Mouse (Mus musculus) myocyte (in vitro differentiated cells): ENCODE measurements at regions not wholly inside any gene's neighbourhood (a gene's known extent, or its start where the extent isn't known, plus 50 kb on each side); places are given as distances from the start of the nearest gene placed in this dataset.

Source experiments
- H3K27me3 ChIP-seq: one replicate; pipeline ENCODE4 v1.6.1; 2011; ENCODE audit not compliant: control insufficient read depth, insufficient read depth, insufficient read length
- H3K36me3 ChIP-seq: one replicate; pipeline ENCODE4 v1.6.1; 2011; ENCODE audit not compliant: control insufficient read depth, insufficient read depth
- H3K4me2 ChIP-seq: one replicate; pipeline ENCODE4 v1.6.1; 2011; ENCODE audit warnings: low read depth, control low read depth
- H3K4me3 ChIP-seq: one replicate; pipeline ENCODE4 v1.5.1; 2011; ENCODE audit warnings: mild to moderate bottlenecking, control low read depth, moderate library complexity
- H3K79me2 ChIP-seq: one replicate; pipeline ENCODE4 v1.6.1; 2011; ENCODE audit not compliant: control insufficient read depth, insufficient read depth
- H3ac ChIP-seq: one replicate; pipeline ENCODE4 v1.6.1; 2011; ENCODE audit not compliant: control insufficient read depth, insufficient read length
- CEBPB ChIP-seq: IDR thresholded peaks from 2 replicates; pipeline ENCODE4 v1.6.1; 2011; ENCODE audit warnings: mild to moderate bottlenecking, moderate library complexity; ENCODE audit not compliant: poor library complexity, insufficient read depth, severe bottlenecking
- E2F4 ChIP-seq: IDR thresholded peaks from one replicate; pipeline ENCODE4 v1.6.1; 2011; ENCODE audit warnings: mild to moderate bottlenecking, control low read depth, moderate library complexity; ENCODE audit not compliant: insufficient read depth
- MAX ChIP-seq: IDR thresholded peaks from one replicate; pipeline ENCODE4 v1.6.1; 2011; ENCODE audit warnings: low read depth, mild to moderate bottlenecking, control low read depth
- MYOD1 ChIP-seq, 3 experiments: IDR thresholded peaks; one replicate each; pipeline ENCODE4 v1.6.1; 2011; ENCODE audit warnings: control low read depth in 2 of 3, low read depth in 2 of 3, mild to moderate bottlenecking in 2 of 3, moderate library complexity in 1 of 3; ENCODE audit not compliant: insufficient read length in 2 of 3, control insufficient read depth in 1 of 3
- MYOG ChIP-seq, 3 experiments: IDR thresholded peaks; one replicate each; pipeline ENCODE4 v1.6.1; 2011; ENCODE audit warnings: control low read depth in 2 of 3, low read depth in 2 of 3, mild to moderate bottlenecking in 2 of 3; ENCODE audit not compliant: insufficient read length in 2 of 3, control insufficient read depth in 1 of 3, insufficient read depth in 1 of 3
- POLR2A ChIP-seq: IDR thresholded peaks from one replicate; pipeline ENCODE4 v1.6.1; 2011; ENCODE audit warnings: low read depth, mild to moderate bottlenecking, control low read depth, moderate library complexity; ENCODE audit not compliant: insufficient read length
- POLR2AphosphoS2 ChIP-seq: IDR thresholded peaks from one replicate; pipeline ENCODE4 v1.6.1; 2011; ENCODE audit warnings: low read depth, control low read depth; ENCODE audit not compliant: insufficient read length
- REST ChIP-seq: IDR thresholded peaks from one replicate; pipeline ENCODE4 v1.6.1; 2011; ENCODE audit warnings: mild to moderate bottlenecking, control low read depth, moderate library complexity; ENCODE audit not compliant: insufficient read depth, insufficient read length
- SRF ChIP-seq: IDR thresholded peaks from one replicate; pipeline ENCODE4 v1.6.1; 2011; ENCODE audit warnings: low read depth; ENCODE audit not compliant: control insufficient read depth, insufficient read length
- TCF12 ChIP-seq: IDR thresholded peaks from one replicate; pipeline ENCODE4 v1.6.1; 2011; ENCODE audit warnings: mild to moderate bottlenecking, control low read depth; ENCODE audit not compliant: poor library complexity, insufficient read depth, severe bottlenecking
- TCF3 ChIP-seq: IDR thresholded peaks from one replicate; pipeline ENCODE4 v1.6.1; 2011; ENCODE audit warnings: low read depth, control low read depth; ENCODE audit not compliant: insufficient read length
- USF1 ChIP-seq: IDR thresholded peaks from one replicate; pipeline ENCODE4 v1.6.1; 2011; ENCODE audit warnings: low read depth, mild to moderate bottlenecking, control low read depth, moderate library complexity

- Histone ChIP-seq H3ac (no peak overlapping the region), H3K36me3 (no peaks in the 10 kb centered on the region), H3K27me3 (no peaks in the 10 kb centered on the region), H3K4me2 (no peak overlapping the region), H3K79me2 (no peaks in the 10 kb centered on the region), H3K4me3 (no peak overlapping the region)
- TF ChIP-seq SRF (no peak), MYOD1 (IDR thresholded peaks at IDR 0.05; ENCODE audit: control insufficient read depth in 1 of 3, insufficient read length in 2 of 3, low read depth in 2 of 3) (no peak), POLR2AphosphoS2 (no peak), MAX (no peak), POLR2A (no peak), TCF12 (no peak), E2F4 (no peak), CEBPB (no peak), TCF3 (no peak), REST (no peak), MYOG (IDR thresholded peaks at IDR 0.05; ENCODE audit: control insufficient read depth in 1 of 3, insufficient read depth in 1 of 3, insufficient read length in 2 of 3, low read depth in 2 of 3) (no peak), USF1 (no peak)
Measured at GRCm38 (mm10) chr10:60884806-60885205, 53.4 kb upstream of the Unc5b start.
